Mouse (Mus musculus) small intestine, adult 2 months (tissue): Measurements from ENCODE around the gene Strip1.

ENCODE experiments used
- CTCF ChIP-seq: fragments of 200-500 bp; IDR thresholded peaks from 2 replicates; pipeline ENCODE4 v1.5.1; 2012; ENCODE audit warnings: low read depth, mild to moderate bottlenecking, control low read depth, inconsistent platforms, low read length, moderate library complexity, mixed read lengths; ENCODE audit not compliant: insufficient replicate concordance, insufficient read length; ENCODE audit errors: extremely low read depth
- POLR2A ChIP-seq: fragments of 200-500 bp; IDR thresholded peaks from 2 replicates; pipeline ENCODE4 v1.6.1; 2012; ENCODE audit warnings: low read depth, mild to moderate bottlenecking, control low read depth, inconsistent platforms, low read length, moderate library complexity

DNA sequence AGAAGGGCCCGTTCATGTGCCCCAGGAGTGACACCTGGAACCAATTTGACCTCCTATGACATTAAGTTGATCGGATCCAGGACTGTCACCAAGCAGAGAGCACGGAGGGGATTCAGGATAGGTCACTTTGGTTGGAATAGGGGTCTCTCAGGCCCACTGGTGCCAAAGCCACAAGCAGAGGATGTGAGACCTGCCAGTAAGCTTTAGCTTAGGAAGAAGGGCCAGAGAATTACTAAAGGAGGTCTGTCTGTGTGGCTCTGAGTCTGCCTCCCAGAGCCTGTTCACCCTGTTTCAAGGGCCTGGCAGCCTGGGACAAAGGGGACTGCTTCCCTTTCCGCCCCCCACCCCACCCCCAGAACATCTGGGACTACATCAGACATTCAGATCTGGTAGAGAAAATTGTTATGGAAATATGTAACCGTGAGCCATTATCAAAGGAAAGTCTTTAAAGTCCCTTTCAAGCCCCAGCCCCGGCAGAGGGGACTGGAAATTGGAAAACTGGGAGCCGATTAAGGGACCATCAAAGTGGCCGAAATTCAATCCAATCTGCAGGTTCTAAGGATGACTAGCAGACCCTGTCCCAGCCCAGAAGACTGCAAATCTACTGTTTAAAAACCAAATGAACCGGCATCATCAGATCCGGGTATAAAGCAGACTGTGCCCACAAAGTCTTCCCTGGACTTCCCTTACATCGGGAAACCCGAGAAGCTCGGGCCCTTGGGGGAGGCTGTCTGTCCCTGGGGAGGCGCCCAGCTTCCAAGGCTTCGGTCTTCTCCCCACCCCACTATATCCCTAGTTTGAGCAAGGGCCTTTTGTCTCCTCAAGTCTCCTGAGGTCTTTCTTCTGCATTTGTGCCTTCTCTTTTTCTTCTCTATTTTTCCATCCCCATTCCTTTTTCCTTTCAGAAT, 50.1 kb downstream of the Strip1 start:
- no peak for TF ChIP-seq CTCF
- TF ChIP-seq POLR2A: no peak
